Mouse (Mus musculus) left cerebral cortex, adult 2 months (tissue): ENCODE measurements at regions not wholly inside any gene's neighbourhood (a gene's known extent, or its start where the extent isn't known, plus 50 kb on each side); places are given as distances from the start of the nearest gene placed in this dataset.

Experiments used
- DNase-seq, 2 experiments: peaks; one replicate each; pipeline ENCODE4 v3.0.0; 2021 to 2022; ENCODE audit warnings: low spot score in 2 of 2, mixed read lengths in 1 of 2; ENCODE audit errors: extremely low spot score in 1 of 2
- H3K27ac ChIP-seq: fragments of 200-600 bp; 2 replicates; pipeline ENCODE4 v1.8.1; 2022
- H3K4me3 ChIP-seq: fragments of 200-600 bp; 2 replicates; pipeline ENCODE4 v1.8.1; 2022
- CTCF ChIP-seq: fragments of 200-600 bp; IDR thresholded peaks from 2 replicates; pipeline ENCODE4 v1.8.1; 2022; ENCODE audit warnings: antibody characterized with exemption, mild to moderate bottlenecking, moderate library complexity
- intact Hi-C: fragments of 180-260 bp; cut with DNase I; formaldehyde crosslinking; loops from one replicate; pipeline ENCODE4 v1.15.1; 2025

DNA sequence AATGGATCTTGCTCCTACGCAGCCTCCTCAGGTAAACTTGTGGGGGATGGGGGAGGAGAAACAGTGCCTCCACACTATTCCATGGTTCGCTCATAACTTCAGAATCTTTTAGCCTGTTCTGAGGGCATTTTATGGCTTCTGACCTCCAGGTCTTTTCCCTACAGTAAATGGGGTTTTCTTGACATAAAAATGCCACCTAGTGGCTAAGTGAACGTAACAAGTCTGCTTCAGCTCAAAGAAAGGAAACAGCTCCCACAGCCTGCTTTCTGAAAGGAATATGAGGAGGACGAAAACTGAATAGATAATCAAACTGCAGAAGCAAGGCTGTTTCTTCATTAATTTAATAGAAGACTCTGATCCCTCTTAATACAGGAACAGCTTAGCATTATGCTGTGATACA is 148.3 kb downstream of the Cd55b start:
- intact Hi-C loops, result loop anchor here (10.0 kb wide), 1 partner anchor 1400 kb away; no protein-coding TSS in a partner anchor

DNA sequence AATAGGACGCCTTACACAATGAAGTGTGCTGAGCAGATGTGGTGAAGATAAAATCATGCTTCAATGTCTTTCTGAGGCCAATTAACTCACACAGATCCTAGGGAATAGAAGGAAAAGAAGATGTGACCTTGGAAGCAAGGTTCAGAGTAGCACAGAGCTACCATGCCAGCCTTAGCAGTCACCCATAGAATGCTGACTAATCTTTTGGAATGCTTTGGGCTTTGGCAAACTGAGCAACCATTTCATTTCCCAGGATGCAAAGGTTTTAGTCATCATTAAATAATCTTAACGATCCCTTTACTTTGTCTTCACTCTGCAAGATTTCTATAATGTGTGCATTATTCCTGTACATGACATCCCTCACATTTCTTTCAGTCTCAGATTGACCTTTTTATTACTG is 152.4 kb downstream of the Cd55b start:
- Histone ChIP-seq H3K4me3 (no peak overlapping the region), H3K27ac (no peak overlapping the region)
- no peak for DNase-seq
- intact Hi-C loops, result loop anchor here (10.0 kb wide), 1 partner anchor 1396 kb away; no protein-coding TSS in a partner anchor
- TF ChIP-seq CTCF, result no peak

More for the DNA sequence above, 148.3 kb downstream of the Cd55b start:
- no peak overlapping the region for H3K4me3 ChIP-seq
- no peak overlapping the region for H3K27ac ChIP-seq
- TF ChIP-seq CTCF, result peak; percentile 59
- DNase-seq, result no peak
